Mouse (Mus musculus) B cell, adult 2 months (primary cell): ENCODE measurements around the gene Gm773.
"Not testable (repeated sequence)": the region's sequence is repeated elsewhere in the genome, so short reads cannot be mapped to it uniquely, and the experiment has no call there.

Experiments used
- DNase-seq, 2 experiments: peaks; one replicate each; pipeline ENCODE4 v3.0.0; 2022

Gene Gm773

DNA sequence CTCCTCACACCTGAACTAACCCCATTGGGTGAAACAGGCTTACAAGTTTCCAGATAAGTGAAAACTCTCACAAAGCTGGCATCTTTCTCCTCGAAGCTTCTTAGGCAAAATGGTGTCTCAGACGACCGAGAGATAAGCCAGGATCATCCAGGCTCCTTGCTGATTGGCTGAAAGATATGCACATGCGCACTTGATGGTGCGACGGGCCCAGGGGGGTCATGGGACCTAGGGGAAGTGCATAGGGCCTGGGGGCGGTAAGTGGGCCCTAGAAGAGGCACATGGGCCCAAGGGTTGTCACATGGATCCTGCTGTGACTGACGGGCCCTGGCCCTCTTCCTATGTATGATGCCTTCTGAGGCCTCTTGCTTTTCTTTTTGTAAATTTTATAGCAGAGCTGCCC is at the start of gene Gm773:
Gene Gm773 (minus strand): TSS at position 111 of the 400 bp plus-strand sequence.
- no peak for DNase-seq

DNA sequence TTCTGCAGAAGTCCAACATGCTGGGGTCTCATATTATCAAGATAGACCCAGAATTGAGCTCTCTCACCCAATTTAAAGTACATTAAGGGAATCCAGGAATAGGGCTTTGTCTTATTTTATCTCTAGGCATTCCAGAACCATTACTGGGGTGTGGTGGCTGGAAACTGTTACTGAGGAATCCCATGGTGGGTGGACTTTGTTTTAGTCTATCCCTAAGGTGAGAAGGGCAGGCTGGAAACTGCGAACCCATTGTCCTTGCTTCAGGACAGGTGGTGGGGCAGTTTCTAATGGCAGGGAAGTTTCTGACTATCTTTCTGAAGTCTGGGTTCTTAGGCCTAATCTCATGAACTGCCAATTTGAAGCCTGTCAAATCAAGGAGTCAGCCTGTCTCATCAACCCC is 26.2 kb downstream of the Gm773 start:
- not testable (repeated sequence) for DNase-seq

DNA sequence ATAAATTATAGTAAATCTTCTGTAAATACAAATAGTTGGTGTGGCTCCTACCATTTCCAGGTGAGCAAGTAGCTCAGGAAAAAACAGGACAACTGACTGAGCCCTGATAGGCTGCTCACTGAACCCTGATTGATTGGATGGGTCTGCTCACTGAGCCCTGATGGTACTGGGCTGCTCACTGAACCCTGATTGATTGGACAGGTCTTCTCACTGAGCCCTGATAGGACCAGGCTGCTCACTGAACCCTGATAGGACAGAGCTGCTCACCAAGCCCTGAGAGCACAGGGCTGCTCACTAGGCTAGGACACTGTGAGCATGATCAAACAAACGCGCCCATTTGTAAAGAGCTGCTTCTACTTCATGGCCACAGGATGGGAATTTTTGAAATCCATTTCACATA is 61.3 kb downstream of the Gm773 start:
- DNase-seq = no peak
